Mouse (Mus musculus): ENCODE measurements around the gene Atf2. TPM values are rescaled to one million over a fixed set of nuclear protein-coding genes. Genes with fewer than 3 reads are reported as not detected.

The Atf2 gene
- polyA plus RNA-seq (2017; shearing (Covaris generic)), result 10 to 100 TPM; 75.1 to 79.1 TPM

GRCm38 (mm10) chr2:73892464-73893296, at the start of gene Atf2:
TSS of gene Atf2 (minus strand) at chr2:73892639.

DNA sequence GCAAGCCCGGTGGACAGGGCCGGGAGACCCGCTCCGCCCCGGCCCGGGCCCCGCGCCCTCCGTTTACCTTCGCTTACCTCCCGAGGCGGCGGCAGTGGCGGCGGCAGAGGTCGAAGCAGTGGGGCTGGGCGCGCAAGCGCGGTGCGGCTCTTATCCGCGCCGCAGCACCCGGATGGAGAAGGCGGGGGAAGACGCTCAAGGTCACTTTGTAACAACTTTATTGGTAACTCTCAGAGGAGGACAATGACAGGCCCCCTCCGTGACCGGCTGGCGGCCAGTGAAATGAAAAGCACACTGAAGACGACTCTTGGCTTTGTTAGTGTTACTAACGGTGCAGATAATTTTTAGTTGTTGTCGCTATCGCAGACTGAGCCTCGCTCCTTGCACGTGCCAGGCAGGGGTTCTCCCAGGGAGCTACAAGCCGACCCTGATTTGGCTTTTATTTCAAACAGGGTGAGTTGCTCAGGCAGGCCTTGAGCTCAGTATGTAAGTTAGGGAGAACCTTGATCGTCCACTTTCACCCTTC, 18.8 kb upstream of the Atf2 start, which contains the start of gene Atp5g3:
TSS of gene Atp5g3 (minus strand) at position 152 of the 526 bp plus-strand sequence.

DNA sequence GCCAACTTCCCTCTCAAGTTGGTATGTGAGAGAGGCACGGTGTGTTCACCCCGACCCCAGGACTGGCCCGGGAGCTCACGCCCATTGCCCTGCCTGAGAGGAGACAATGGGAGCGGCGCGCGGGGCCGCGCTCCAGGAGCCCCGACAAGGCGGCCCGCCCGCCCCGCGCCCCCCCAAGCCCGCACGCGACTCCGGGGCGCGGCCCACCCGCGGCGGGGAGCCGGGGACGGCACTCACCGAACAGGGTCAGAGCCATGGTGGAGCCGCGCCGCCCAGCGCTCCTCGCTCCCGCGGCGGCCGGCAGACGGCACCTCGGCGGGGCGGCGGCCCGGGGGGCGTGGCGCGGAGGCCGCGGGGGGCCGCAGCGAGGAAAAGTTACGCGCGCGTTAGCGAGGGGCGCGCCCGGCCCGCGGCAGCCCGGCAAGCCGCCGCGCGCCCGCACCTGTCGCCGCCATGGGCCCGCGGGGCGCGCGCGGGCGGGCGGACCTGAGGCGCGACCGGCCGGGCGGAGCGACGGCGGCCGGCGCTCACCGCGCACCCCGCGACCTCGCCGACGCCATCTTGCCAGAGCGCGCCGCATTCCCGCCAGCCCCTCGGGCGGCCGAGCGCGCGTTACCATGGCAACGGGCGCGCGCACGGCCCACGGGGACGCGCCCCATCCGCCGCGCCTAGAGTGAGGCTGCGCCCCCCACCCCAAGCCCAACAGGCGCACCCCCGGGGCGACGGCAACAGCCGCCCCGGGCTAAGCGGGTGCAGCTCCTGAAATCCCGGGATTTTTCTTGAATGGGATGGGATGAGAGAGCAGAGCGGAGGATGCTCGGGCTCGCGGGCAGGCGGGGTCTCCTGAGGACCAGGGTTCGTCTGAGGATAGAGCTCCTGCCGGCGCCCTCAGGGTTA, 117.4 kb downstream of the Atf2 start, which contains the start of gene Chn1:
TSS of gene Chn1 (minus strand) at position 561 of the 897 bp plus-strand sequence.

Other genes starting within 250 kb of the Atf2 start
- under 1 TPM in 1 of 2 experiments, not detected in 1; 0.92 TPM for gene Chn1, start 117.3 kb downstream of the Atf2 start, polyA plus RNA-seq (2017; shearing (Covaris generic))
- 100 to 1,000 TPM; 498 to 567 TPM for gene Atp5g3, start 18.7 kb upstream of the Atf2 start, polyA plus RNA-seq (2017; shearing (Covaris generic))

All from inflammation-experienced regulatory T-cells (primary cell).